Mouse (Mus musculus) inflammation-experienced regulatory T-cells (primary cell): ENCODE results near the gene Tas2r107. TPM values are rescaled to one million over a fixed set of nuclear protein-coding genes. Genes with fewer than 3 reads are reported as not detected.

Source experiments
- polyA plus RNA-seq, 2 experiments: library from polyadenylated mRNA; unstranded; fragments of 100-300 nt; shearing (Covaris generic); gene quantifications; one replicate each; pipeline ENCODE4 v1.2.1; 2017

Tas2r107 gene
- polyA plus RNA-seq = not detected

DNA sequence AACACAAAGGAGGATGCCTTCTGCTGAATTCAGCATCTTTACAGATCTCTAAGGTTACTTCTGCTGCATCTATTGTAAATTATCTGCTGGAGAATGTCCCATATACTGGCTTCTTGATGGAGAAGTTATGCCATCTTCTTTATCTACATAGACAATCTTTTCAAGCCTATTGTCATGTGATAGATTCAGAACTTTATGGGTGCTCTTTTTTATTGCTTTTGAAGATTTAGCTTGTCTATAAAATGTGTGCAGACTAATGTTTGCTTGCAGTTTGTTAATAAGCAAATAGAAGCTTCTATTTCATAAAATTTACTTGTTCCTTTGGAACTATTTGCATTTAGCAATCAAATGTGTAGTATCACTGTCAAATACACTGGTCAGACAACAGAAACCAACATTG, at the start of gene Tas2r107:
Tas2r107 (minus strand) TSS at position 101 of the 400 bp plus-strand sequence.

DNA sequence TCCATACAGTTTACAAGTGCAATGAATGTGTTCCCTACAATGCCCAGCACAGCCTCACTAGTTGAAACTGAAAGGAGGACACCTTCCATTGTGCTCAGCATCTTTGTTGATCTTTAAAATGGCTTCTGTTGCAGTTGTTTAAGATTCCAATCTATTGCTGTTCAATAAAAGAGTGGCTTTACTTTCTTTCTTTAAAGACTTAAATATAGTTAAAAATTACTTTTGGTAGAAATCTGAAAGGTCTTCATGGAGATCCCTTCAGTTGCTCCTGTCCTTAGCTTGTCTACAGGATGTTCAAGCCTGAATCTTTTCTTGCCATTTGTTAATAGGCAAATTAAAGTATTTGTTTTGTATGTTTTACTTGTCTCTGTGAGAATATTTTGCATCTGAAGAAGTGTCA, 30.0 kb upstream of the Tas2r107 start, which contains the start of gene Tas2r114:
Tas2r114 (minus strand) TSS at position 101 of the 400 bp plus-strand sequence.

DNA sequence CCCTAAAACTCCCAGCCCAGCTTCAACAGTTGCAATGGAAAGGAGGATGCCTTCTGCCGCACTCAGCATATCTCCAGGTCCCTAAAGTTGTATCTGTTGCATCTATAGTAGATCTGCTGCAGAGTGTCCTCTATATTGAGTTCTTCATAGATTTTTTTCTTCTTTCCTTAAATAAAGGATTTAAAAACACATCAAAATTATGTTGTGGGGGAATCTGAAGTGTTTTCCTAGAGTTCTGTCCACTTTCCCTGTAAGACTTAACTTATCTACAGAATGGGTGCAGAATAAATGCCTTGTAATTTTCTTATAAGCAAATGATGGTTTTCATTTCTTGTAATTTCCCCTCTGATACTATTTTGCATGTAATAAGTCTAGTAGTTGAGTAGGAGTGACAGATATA, 27.4 kb upstream of the Tas2r107 start, which contains the start of gene Tas2r105:
Tas2r105 (minus strand) TSS at position 101 of the 400 bp plus-strand sequence.

DNA sequence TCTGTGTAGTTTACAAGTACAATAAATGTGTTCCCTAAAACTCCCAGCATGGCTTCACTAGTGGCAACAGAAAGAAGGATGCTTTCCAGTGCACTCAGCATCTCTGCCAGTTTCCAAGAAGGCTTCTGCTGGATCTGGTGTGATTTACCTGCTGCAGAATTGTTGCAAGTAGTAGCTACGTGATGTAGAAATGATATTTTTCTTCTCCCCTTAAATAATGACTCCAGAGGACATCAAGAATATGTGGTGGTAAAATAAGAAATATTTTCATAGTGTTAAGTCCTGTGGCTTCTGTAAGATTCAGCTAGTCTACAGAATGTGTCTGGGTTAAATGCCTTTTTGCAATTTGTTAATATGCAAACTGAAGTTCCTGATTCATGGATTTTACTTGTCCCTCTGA, 25.7 kb upstream of the Tas2r107 start, which contains the start of gene Tas2r104:
Tas2r104 (minus strand) TSS at position 101 of the 400 bp plus-strand sequence.

DNA sequence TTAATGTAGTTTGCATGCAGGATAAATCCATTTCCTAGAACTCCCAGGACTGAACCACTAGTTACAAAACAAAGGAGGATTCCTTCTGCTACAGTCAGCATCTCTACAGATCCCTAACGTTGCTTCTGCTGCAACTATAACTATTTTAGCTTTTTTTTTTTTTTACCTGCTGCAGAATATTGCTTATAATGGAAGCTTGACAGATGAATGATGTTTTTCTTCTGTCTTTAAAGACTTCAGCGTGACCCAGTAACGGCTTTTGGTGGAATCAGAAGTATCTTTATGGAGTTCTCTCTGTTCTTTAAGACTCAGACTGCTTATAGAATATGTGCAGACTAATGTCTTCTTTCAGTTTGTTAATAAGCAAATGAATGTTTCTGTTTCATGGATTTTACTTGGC, 18.8 kb upstream of the Tas2r107 start, which contains the start of gene Tas2r106:
Tas2r106 (minus strand) TSS at position 101 of the 400 bp plus-strand sequence.

DNA sequence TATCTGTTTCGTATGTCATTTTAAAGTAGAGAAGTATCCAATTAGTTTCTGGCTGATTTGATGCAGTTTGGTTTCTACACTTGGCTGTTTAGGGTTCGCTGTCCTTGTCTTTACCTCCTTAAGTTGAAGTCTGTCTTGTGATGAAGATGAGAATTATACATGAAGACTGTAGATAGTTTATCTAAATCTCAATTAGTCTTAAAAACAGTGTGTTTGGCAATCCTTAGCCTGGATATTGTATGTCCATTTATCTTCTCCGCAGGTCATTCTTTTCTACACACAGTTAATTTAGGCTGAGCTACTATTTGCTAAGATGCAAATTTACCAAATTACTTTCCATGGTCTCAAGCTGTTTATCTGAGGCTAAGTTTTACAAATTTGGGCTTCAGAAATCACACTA, 29.1 kb downstream of the Tas2r107 start, which contains the start of gene Tas2r130:
Tas2r130 (minus strand) TSS at position 101 of the 400 bp plus-strand sequence.

Other genes starting within 250 kb of the Tas2r107 start
- 1 to 10 TPM in 1 of 2 experiments, under 1 TPM in 1; 0.80 to 2.4 TPM for gene 5430401F13Rik, start 173.7 kb downstream of the Tas2r107 start, polyA plus RNA-seq
- 1 to 10 TPM in 1 of 2 experiments, under 1 TPM in 1; 0.47 to 1.2 TPM for gene Gm6619, start 173.7 kb downstream of the Tas2r107 start, polyA plus RNA-seq
- not detected for gene Tas2r130, start 29.2 kb downstream of the Tas2r107 start, polyA plus RNA-seq
- under 1 TPM; 0.23 to 0.72 TPM for gene Tas2r106, start 18.7 kb upstream of the Tas2r107 start, polyA plus RNA-seq
- not detected for gene Tas2r104, start 25.6 kb upstream of the Tas2r107 start, polyA plus RNA-seq
- gene Tas2r105, start 27.3 kb upstream of the Tas2r107 start, polyA plus RNA-seq = not detected
- gene Tas2r114, start 29.9 kb upstream of the Tas2r107 start, polyA plus RNA-seq = not detected